Mouse (Mus musculus): ENCODE measurements at regions not wholly inside any gene's neighbourhood (a gene's known extent, or its start where the extent isn't known, plus 50 kb on each side); places are given as distances from the start of the nearest gene placed in this dataset.

DNA sequence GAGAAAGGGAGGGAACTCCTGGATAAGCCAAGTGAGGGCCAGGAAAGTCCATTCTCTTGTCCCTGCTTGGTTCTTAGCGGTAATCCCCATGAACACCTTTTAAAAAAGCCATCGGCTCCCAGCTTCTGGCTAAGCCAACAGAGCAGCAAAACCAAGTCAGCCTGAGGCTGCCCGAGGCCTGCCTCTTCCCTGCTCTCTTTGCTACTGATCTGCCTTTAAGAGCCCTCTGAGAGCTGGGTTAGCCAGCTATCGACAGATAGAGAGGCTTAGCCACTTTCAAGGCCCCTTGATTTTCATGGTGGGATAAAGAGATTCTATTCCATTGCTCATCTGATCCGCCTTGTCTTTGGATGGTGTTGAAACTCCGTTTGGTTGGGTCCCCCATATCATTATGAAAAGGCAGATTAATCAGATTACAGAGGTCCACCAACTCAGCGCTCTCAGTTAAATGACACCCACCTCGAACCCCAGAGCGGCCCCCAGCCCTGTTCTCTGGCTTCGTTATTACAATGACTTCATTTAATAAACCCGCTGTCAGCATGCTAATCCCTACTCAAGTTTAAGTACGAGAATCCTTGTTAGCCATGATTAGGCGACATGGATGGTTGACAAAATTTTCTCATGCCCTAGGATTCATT, 66.1 kb downstream of the Slc4a3 start:
- no peak for DNase-seq (ENCODE audit: low spot score)

GRCm38 (mm10) chr1:75613206-75613605, 67.1 kb downstream of the Slc4a3 start:
- DNase-seq (ENCODE audit: low spot score) = no peak

DNA sequence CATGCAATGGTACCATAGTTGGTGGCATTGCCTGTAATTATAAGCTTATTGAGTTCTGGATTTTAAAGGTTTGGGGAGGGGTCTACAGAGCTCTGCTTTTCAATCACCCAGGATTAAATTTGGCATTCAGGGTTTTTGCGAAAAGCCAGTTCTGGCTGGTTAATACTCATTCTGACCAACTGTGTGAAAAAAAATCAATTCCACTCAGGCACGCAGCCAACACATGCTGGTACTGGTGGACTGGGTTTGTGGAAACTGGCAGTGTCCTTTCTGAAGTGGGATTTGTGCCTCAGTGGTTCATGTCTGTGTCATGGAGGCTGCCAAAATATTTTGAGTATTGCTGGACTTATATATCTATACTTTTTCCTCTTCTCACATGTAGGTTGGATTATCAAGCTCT, 70.9 kb downstream of the Slc4a3 start:
- DNase-seq (ENCODE audit: low spot score) = no peak

DNA sequence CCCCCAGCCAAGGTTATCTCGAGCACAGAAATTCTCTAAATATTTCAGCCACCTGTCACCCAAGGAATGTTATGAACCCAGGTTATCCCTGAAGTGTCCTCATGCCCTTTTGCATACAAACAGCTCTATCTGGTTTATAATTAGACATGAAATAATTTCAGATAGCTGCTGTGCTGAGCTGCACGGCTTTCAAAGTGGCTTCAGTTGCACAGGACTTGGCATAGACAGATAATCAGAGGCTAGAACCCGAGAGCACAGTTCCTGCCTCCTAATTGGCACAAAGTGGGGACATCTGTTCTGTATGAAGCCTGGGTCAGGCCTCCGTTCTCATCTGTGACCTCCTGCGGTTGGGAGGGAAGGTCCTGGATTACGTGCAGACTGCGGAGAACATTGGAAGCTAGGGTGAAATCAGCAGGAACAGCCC, 72.3 kb downstream of the Slc4a3 start:
- no peak for DNase-seq (ENCODE audit: low spot score)

DNA sequence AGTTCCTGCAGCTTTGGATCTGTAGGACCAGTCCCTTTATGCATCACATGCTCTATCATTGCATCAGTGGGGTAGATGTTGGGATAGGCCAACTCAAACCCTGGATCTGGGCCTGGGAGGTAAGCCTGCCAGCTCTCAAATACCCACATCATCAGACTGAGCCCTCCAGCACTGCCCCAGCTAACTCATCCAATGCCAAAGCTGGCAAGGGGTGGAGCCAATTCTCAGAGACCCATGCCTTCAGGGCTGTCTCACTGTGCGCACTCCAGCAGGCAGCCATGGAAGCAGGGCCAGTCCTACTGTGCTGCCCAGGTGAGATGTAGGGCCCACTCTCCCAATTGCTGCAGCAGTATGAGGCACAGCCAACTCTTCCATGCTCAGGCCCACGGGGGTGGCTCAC, 84.2 kb downstream of the Slc4a3 start:
- DNase-seq (ENCODE audit: low spot score) = no peak

GRCm38 (mm10) chr1:75631729-75632128, 85.7 kb downstream of the Slc4a3 start:
- no peak for DNase-seq (ENCODE audit: low spot score)

GRCm38 (mm10) chr1:75635591-75635990, 89.5 kb downstream of the Slc4a3 start:
- no peak for DNase-seq (ENCODE audit: low spot score)

DNA sequence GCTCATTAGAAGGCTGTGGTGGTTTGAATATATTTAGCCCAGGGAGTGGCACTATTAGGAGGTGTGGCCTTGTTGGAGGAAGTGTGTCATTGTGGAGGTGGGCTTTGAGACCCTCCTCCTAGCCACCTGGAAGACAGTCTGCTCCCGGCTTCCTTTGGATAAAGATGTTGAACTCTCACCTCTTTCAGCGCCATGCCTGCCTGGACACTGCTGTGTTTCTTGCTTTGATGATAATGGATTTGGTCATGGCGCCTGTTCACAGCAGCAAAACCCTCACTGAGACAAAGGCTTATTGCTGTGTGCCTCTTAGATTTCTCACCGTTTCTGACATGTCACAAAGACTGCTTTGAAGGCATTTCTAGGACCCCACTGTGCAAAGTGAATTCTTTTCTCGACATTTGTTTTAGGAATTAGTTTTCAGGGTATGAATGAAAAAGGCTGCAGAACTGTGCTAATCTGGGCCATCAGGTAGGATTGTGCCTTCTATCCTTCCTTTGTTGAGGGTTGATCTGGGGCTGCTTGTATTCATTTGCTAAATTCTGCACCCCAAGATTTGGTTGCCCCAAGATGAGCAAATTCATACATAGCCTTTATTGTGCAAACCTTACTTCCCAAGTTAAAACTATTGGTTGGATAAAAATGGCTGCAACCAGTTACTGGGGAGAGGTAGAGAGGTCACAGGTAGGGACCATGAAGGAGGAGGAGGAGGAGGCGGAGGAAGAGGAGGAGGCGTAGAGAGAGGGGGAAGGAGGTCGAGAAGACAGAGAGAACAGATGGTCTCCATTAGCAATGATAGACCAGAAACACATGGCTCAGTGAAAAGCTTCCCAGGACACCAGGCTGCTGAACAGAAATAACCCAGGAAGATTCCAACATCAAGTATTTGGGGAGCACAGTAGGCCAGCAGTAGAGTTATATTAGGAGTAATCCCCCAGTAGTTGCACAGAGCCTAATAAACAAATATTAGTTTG, 93.2 kb downstream of the Slc4a3 start:
- no peak for DNase-seq (ENCODE audit: low spot score)

DNA sequence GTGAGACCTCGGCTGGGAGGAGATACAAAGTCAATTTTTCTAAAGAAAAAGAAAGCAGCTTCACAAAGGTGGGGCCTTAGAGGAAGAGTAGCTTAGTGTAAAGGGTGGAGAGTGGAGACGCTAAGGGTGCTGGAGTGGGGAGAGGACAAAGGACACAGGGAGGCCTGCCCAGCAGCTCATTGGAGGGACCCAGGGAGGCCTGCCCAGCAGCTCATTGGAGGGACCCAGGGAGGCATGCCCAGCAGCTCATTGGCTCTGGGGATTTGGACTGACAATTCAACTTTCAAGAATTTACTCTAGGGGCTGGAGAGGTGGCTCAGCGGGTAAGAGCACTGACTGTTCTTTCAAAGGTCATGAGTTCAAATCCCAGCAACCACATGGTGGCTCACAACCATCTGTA, 96.4 kb downstream of the Slc4a3 start:
- DNase-seq (ENCODE audit: low spot score) = no peak

DNA sequence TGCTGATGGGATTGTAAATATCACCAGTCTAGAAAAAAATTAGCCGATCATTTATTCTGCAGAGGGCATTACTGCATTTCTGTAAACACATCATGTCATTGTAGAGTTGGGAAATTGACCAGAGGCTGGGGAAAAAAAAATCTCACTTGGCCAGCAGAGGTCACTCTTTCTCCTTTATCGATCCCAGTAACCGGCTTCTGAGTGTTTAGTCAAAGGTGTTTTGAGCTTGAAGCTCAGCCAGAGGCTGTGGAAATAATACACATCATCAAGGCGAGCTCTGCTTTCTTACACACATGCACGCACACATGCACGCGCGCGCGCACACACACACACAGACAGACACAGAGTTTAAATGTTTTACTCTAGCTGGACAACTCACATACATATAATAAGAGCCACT, 106.5 kb downstream of the Slc4a3 start:
- peak; percentile 5 for DNase-seq (ENCODE audit: low spot score)

- no peak for DNase-seq (ENCODE audit: low spot score)
These were observed 107.0 kb downstream of the Slc4a3 start for GRCm38 (mm10) chr1:75652987-75653573.

DNA sequence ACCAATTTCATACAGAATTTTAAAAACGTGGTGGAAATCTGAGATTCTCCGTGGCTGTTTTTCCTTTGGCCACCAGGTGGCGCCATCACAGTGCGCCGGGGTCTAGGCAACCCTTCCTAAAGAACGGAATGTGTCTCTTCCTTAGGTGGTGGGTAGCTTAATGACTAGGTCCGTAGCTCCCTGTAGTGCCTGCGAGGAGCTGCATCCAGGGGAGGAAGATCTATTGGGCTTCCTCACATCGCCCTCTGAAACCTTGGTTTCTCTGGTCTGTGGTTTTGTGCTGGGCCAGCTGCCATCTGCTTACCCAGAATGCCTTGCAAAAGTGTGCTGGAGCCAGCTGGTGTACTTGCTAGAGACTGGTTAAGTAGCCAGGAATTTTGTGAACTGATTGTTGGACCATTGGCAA, 107.6 kb downstream of the Slc4a3 start:
- peak; percentile 6 for DNase-seq (ENCODE audit: low spot score)

GRCm38 (mm10) chr1:75656592-75656991, 110.5 kb downstream of the Slc4a3 start:
- DNase-seq (ENCODE audit: low spot score) = no peak

DNA sequence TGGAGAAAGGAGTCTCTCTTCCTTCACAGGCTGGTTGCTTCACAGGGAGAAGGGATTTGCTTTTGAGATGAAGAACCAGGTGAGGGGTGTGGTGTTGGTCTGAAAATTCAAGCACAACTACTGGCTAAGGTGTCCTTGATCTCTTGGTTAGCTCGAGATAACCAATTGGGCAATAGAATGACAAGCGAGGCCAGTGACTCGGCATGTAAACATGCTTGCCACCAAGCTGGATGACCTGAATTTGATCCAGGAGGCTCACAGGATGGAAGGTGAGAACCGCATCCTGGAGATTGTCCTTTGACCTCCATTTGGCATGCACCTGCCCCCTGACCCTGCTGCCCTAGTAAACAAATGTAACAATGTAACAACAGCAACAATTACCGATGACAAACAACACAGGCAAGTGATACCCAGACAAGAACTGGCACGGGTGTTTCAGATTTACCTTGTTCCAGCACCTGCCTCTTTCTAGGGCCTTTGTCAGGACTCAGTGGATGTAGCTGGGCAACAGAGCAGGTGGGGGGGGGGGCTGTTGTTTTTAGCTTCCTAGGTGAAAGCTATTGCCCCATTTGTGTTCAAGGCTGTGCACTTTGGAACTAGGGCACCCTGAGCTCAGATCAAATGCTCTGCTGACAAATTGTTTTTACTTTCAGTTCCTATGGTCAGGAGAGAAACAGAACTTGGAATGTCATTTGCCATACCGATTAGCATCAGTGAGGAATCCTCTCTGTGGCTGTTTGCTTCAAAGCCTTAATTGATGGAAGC, 114.5 kb downstream of the Slc4a3 start:
- DNase-seq (ENCODE audit: low spot score) = no peak

DNA sequence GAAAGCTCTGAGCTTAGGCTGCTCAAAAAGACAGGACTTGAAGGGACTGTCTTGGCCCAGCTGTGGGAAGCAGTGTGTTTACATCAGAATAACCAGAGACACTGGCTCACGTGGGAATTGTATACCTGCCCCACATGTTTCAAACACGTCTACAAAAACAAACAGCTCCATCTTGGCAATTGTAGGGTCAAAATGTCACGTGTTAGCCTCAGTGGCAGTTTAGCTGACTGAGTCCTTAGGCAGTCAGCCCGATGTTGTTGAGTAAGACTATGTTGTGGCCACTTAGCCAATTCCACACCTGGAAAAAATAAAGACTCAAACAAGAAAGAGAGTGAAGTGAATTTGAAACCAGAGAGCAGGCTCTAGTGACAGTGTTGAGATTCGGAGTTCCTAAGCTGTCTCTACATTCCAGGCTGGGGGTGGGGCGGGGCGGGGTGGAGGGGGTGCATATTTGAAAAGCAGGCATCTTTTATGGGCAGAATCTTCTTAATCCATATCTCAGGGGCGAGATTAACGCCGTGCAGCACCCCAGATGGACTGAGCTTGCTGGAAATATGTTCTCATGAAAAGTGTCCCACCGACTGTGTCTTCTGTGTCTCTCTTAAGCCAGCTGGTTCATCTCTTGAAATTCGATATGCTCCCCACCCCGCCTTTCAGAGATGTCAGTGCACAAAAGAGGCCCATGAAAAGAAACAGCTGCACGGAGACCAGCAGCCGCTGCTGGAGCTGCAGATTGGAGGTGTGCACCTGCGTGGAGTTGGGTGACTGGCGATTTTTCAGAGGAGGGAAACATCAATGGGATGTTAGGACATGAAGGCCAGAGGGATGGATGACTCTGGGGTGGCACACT, 116.3 kb downstream of the Slc4a3 start:
- DNase-seq (ENCODE audit: low spot score) = no peak

GRCm38 (mm10) chr1:75667736-75668269, 121.7 kb downstream of the Slc4a3 start:
- no peak for DNase-seq (ENCODE audit: low spot score)

GRCm38 (mm10) chr1:75676295-75676694, 130.2 kb downstream of the Slc4a3 start:
- no peak for DNase-seq (ENCODE audit: low spot score)

DNA sequence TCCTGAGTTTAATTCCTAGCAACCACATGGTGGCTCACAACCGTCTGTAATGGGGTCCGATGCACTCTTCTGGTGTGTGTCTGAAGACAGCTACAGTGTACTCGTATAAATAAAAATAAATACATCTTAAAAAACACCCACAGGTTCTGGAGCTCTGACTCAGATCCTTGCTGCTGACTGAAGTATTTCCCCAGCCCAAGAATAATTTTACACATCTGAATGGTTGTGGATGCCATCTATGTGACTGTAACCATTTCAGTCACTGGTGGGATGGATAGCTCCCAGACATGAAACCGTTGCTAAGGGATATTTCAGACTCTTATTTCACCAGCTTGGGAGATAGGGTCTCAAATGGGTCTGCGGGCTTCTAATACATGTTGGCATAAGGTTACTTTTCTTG, 131.6 kb downstream of the Slc4a3 start:
- no peak for DNase-seq (ENCODE audit: low spot score)

GRCm38 (mm10) chr1:75678279-75678678, 132.2 kb downstream of the Slc4a3 start:
- DNase-seq (ENCODE audit: low spot score) = no peak

GRCm38 (mm10) chr1:75680366-75680765, 134.3 kb downstream of the Slc4a3 start:
- DNase-seq (ENCODE audit: low spot score) = no peak
